Mouse (Mus musculus) liver, embryonic 11.5 days (tissue): ENCODE results near the gene Prss8. TPM values are rescaled to one million over a fixed set of nuclear protein-coding genes. Genes with fewer than 3 reads are reported as not detected.

Experiments
- ATAC-seq: fragments of 200-750 bp; cut with Nextera tagmentation; replicated peaks from 2 replicates; pipeline ENCODE4 v1.8.0; 2017; ENCODE audit warnings: moderate number of reproducible peaks, mild to moderate bottlenecking, moderate TSS enrichment, moderate library complexity; ENCODE audit not compliant: low FRiP score
- DNase-seq: peaks from one replicate; pipeline ENCODE4 v3.0.0-alpha.2; 2017; ENCODE audit warnings: low spot score
- H3K27ac ChIP-seq: fragments of 300-500 bp; sonication (generic); 2 replicates; pipeline ENCODE4 v1.5.1; 2014; ENCODE audit warnings: mild to moderate bottlenecking, low read depth, low read length, control low read depth
- H3K27me3 ChIP-seq: fragments of 300-500 bp; sonication (generic); replicated peaks from 2 replicates; pipeline ENCODE4 v1.6.1; 2014; ENCODE audit warnings: low read length, mixed read lengths; ENCODE audit not compliant: control insufficient read depth, insufficient read depth
- H3K36me3 ChIP-seq: fragments of 300-500 bp; sonication (generic); 2 replicates; pipeline ENCODE4 v1.6.1; 2014; ENCODE audit warnings: mild to moderate bottlenecking, low read length, moderate library complexity, mixed read lengths; ENCODE audit not compliant: control insufficient read depth, insufficient read depth
- H3K4me1 ChIP-seq: fragments of 300-500 bp; sonication (generic); replicated peaks from 2 replicates; pipeline ENCODE4 v1.6.1; 2014; ENCODE audit warnings: low read length, mixed read lengths; ENCODE audit not compliant: control insufficient read depth, insufficient read depth
- H3K4me2 ChIP-seq: fragments of 300-500 bp; sonication (generic); 2 replicates; pipeline ENCODE4 v1.6.1; 2014; ENCODE audit warnings: mild to moderate bottlenecking, control low read depth, moderate library complexity
- H3K4me3 ChIP-seq: fragments of 300-500 bp; sonication (generic); 2 replicates; pipeline ENCODE4 v1.5.1; 2014; ENCODE audit warnings: low read depth, low read length, control low read depth
- H3K9ac ChIP-seq: fragments of 300-500 bp; sonication (generic); 2 replicates; pipeline ENCODE4 v1.6.1; 2014; ENCODE audit warnings: low read depth, low read length, control low read depth
- H3K9me3 ChIP-seq: fragments of 300-500 bp; sonication (generic); 2 replicates; pipeline ENCODE4 v1.6.1; 2016; ENCODE audit warnings: low read length, inconsistent platforms, mixed read lengths; ENCODE audit not compliant: control insufficient read depth
- WGBS: fragments of 180-500 bp; shearing (Covaris S2); extraction: QIAGEN DNeasy Blood & Tissue Kit; methylation state at CpG from one replicate; pipeline ENCODE4 v1.1.7; 2014; 5-methylcytosine and 5-hydroxymethylcytosine counted together
- polyA plus RNA-seq: library from polyadenylated mRNA; unstranded; fragments of >200 nt; fragmentation: Nextera tagmentation; extraction: Ambion mirVana; gene quantifications from 2 replicates; pipeline ENCODE4 v1.2.1, GENCODE M21; 2014

Gene Prss8
- polyA plus RNA-seq, 1 experiment from 2014 or later: 3.4 TPM

- Histone ChIP-seq H3K9ac (no peak overlapping the region), H3K36me3 (peaks cover 9% of the 10 kb centered on the region; the same call in 1 of the 2 replicates), H3K27ac (no peak overlapping the region), H3K4me2 (no peak overlapping the region), H3K4me1 (peaks cover 11% of the 10 kb centered on the region; the same call in 1 of the 2 replicates), H3K27me3 (no peaks in the 10 kb centered on the region), H3K9me3 (no peaks in the 10 kb centered on the region), H3K4me3 (no peak overlapping the region)
- WGBS: 86% methylated on average over 5 of the region's 5 CpGs
- no peak for DNase-seq
- no peak for ATAC-seq
These were observed 6.2 kb downstream of the Prss8 start for GRCm38 (mm10) chr7:127923714-127924113.

GRCm38 (mm10) chr7:127922451-127923275 lies 7.2 kb downstream of the Prss8 start:
- Histone ChIP-seq H3K36me3 (peaks cover 11% of the 10 kb centered on the region; the same call in 1 of the 2 replicates), H3K9me3 (no peaks in the 10 kb centered on the region), H3K4me1 (peaks cover 10% of the 10 kb centered on the region; the same call in 1 of the 2 replicates), H3K9ac (no peak overlapping the region), H3K27me3 (no peaks in the 10 kb centered on the region), H3K4me2 (no peak overlapping the region), H3K27ac (no peak overlapping the region), H3K4me3 (no peak overlapping the region)
- WGBS: 62% methylated on average over 6 of the region's 6 CpGs
- DNase-seq: no peak
- ATAC-seq: no peak

DNA sequence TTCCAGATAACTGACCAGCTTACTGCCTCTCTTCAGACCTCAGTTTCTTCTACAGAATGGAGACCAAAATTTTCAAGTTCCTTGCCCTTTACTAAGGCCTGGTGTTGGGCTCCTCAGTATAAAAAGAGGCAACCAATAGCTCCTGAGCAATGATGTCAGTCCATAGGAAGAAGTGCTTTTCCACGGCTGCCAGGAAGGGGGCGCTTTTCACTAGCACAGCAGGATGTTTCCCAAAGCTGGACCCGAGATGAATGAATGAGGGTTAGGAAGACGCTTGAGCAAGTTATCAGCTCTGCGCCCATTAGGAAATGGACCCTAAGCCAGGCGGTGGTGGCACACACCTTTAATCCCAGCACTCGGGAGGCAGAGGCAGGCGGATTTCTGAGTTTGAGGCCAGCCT lies 8.4 kb downstream of the Prss8 start:
- DNase-seq (no peak), ATAC-seq (no peak)
- Histone ChIP-seq H3K36me3 (peaks cover 11% of the 10 kb centered on the region; the same call in 1 of the 2 replicates), H3K27ac (no peak overlapping the region), H3K27me3 (no peaks in the 10 kb centered on the region), H3K9me3 (no peaks in the 10 kb centered on the region), H3K4me1 (peaks cover 10% of the 10 kb centered on the region; the same call in 1 of the 2 replicates), H3K4me2 (no peak overlapping the region), H3K9ac (no peak overlapping the region), H3K4me3 (no peak overlapping the region)
- 66% methylated on average over 8 of the region's 8 CpGs for whole genome bisulfite sequencing

DNA sequence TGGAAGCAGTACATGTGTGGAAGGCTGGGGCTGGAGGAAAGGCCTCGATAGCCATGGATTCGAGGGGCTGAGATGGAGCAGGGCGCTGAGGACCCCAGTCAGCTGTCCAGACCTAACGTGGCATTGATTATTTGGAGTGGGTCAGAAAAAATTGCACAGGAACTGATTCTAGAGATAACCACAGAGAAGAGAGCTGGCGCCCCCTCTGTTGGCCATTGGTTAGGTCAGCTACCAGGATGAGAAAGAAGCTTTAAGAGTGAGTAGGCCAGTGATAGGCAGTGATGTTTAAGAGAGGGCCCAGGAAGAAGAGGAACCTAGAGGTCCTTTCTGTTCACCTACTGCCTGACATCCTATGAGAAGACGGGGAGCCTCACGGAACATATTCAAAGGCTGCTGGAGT lies 10.6 kb downstream of the Prss8 start:
- H3K9me3 ChIP-seq: no peaks in the 10 kb centered on the region
- 72% methylated on average over 7 of the region's 7 CpGs for WGBS

GRCm38 (mm10) chr7:127918203-127918602 lies 11.7 kb downstream of the Prss8 start:
- no peak for DNase-seq

More for the DNA sequence above, 10.6 kb downstream of the Prss8 start:
- Histone ChIP-seq H3K4me1 (peaks cover 10% of the 10 kb centered on the region; the same call in 1 of the 2 replicates), H3K36me3 (peaks cover 14% of the 10 kb centered on the region; the same call in 1 of the 2 replicates), H3K27ac (no peak overlapping the region), H3K4me3 (no peak overlapping the region), H3K27me3 (no peaks in the 10 kb centered on the region), H3K4me2 (no peak overlapping the region), H3K9ac (no peak overlapping the region)
- ATAC-seq (0 out of 2 replicates have a peak, but pooled peaks have one; percentile 19), DNase-seq (no peak)

GRCm38 (mm10) chr7:127915293-127915692 lies 14.6 kb downstream of the Prss8 start:
- Histone ChIP-seq H3K4me2 (no peak overlapping the region), H3K27ac (no peak overlapping the region), H3K4me1 (peaks cover 9% of the 10 kb centered on the region), H3K4me3 (no peak overlapping the region), H3K27me3 (no peaks in the 10 kb centered on the region), H3K9ac (no peak overlapping the region), H3K9me3 (no peaks in the 10 kb centered on the region), H3K36me3 (peaks cover 8% of the 10 kb centered on the region; the same call in 1 of the 2 replicates)
- WGBS: 91% methylated on average over 12 of the region's 12 CpGs
- ATAC-seq (no peak), DNase-seq (no peak)

More at GRCm38 (mm10) chr7:127918203-127918602, 11.7 kb downstream of the Prss8 start:
- 46% methylated on average over 3 of the region's 3 CpGs for WGBS
- Histone ChIP-seq H3K27me3 (no peaks in the 10 kb centered on the region), H3K9me3 (no peaks in the 10 kb centered on the region), H3K4me3 (no peak overlapping the region), H3K9ac (no peak overlapping the region), H3K36me3 (peaks cover 11% of the 10 kb centered on the region; the same call in 1 of the 2 replicates), H3K27ac (no peak overlapping the region), H3K4me1 (peaks cover 12% of the 10 kb centered on the region; the same call in 1 of the 2 replicates), H3K4me2 (no peak overlapping the region)
- no peak for ATAC-seq

- Histone ChIP-seq H3K4me1 (peaks cover 9% of the 10 kb centered on the region), H3K27me3 (no peaks in the 10 kb centered on the region), H3K9ac (peak overlapping the region; percentile 75), H3K4me2 (peak overlapping the region; percentile 78), H3K36me3 (peaks cover 25% of the 10 kb centered on the region), H3K27ac (peak overlapping the region; percentile 54; the same call in 1 of the 2 replicates), H3K9me3 (no peaks in the 10 kb centered on the region), H3K4me3 (peak overlapping the region; percentile 78)
- no peak for DNase-seq
- 11% methylated on average over 4 of the region's 4 CpGs for WGBS
- no peak for ATAC-seq
These were observed 17.0 kb downstream of the Prss8 start for GRCm38 (mm10) chr7:127912938-127913337.

DNA sequence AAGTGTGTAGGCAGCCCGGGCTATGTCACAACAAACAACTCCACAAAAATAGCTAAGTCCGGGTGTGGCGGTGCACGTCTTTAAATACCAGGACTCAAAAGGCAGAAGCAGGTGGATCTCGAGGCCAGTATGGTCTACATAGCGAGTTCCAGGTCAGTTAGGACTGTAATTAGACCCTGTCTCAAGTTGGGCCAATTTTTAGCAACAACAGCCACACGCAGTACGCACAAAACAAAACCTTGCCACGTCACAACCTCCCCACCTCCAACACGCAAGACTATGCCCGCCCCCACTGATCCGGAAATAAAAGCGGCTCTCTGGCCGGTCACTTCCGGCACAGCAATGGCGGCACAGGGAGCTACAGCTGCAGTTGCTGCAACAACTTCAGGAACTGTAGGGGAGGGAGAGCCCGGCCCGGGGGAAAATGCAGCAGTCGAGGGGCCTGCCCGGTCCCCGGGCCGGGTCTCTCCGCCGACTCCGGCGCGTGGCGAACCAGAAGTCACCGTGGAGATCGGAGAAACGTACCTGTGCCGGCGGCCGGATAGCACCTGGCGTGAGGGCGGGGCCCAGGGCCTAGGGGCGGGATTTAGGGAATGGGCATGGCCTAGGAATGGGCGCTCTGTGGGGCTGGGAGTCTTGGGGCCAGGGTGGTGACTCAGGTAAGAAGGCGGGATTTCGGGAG lies 17.6 kb downstream of the Prss8 start, which contains the start of gene Kat8:
Gene Kat8, plus strand, starts transcription at position 327 of the 682 bp plus-strand sequence.
- Histone ChIP-seq H3K27ac (peak within 1 kb of the TSS; percentile 54), H3K36me3 (peaks cover 31% of the 10 kb centered on the region), H3K4me3 (peak within 1 kb of the TSS; percentile 78), H3K4me2 (peak within 1 kb of the TSS; percentile 78), H3K4me1 (peaks cover 9% of the 10 kb centered on the region), H3K27me3 (no peaks in the 10 kb centered on the region), H3K9ac (peak within 1 kb of the TSS; percentile 75), H3K9me3 (no peaks in the 10 kb centered on the region)
- peak; percentile 96 for ATAC-seq
- under 1% methylated on average over 40 of the region's 40 CpGs for WGBS
- DNase-seq: peak; percentile 95
